Mouse (Mus musculus) bone marrow macrophage, adult 2 months (primary cell): ENCODE results near the gene Rd3l. TPM values are rescaled to one million over a fixed set of nuclear protein-coding genes. Genes with fewer than 3 reads are reported as not detected.

Experiments
- H3K27ac ChIP-seq: 2 replicates; pipeline ENCODE4 v1.5.1; 2012; ENCODE audit warnings: low read depth, low read length; ENCODE audit not compliant: insufficient read depth
- H3K4me1 ChIP-seq: 2 replicates; pipeline ENCODE4 v1.6.1; 2012; ENCODE audit warnings: low read length; ENCODE audit not compliant: control insufficient read depth, insufficient read depth
- H3K4me3 ChIP-seq: 2 replicates; pipeline ENCODE4 v1.5.1; 2012; ENCODE audit warnings: mild to moderate bottlenecking, low read length, moderate library complexity; ENCODE audit not compliant: insufficient read depth
- CTCF ChIP-seq: IDR thresholded peaks from 2 replicates; pipeline ENCODE4 v1.5.1; 2012; ENCODE audit warnings: low read depth, mild to moderate bottlenecking, low read length, moderate library complexity
- POLR2A ChIP-seq: IDR thresholded peaks from 2 replicates; pipeline ENCODE4 v1.6.1; 2012; ENCODE audit warnings: mild to moderate bottlenecking, low read depth, low read length, borderline replicate concordance
- polyA plus RNA-seq: library from polyadenylated mRNA; stranded (reverse); fragments of >200 nt; gene quantifications from 2 replicates; pipeline ENCODE4 v1.2.4, GENCODE M21; 2012; ENCODE audit not compliant: missing spikeins, insufficient read depth, insufficient read length

Rd3l gene
- polyA plus RNA-seq: not detected in 2 replicates

DNA sequence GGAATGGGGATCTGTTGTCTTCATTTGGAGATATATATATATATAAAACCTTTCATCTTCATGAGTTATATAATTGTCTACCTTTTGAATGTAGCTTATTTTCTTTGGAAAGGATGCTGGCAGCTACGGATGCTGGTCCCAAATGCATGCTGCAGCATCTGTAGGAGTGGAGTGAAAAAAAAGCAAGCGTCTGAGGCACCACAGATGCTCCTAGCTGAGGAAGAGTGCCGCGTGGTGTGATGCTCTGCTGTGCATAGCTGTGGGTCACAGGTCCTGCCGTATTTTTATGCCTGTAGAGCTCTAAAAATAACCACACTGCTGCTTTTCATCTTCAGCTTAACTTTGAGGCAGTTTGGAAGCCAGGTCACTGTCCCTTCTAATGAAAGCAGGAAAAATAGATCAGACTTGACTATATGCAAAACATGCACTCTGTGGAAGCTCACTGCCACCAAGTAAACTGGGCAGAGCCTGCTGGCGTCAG lies at the start of gene Rd3l:
Gene Rd3l (minus strand): TSS at position 431 of the 481 bp plus-strand sequence.
- Histone ChIP-seq H3K4me3 (no peak within 1 kb of the TSS), H3K4me1 (no peaks in the 10 kb centered on the region), H3K27ac (no peak within 1 kb of the TSS)
- TF ChIP-seq POLR2A (no peak), CTCF (no peak)

DNA sequence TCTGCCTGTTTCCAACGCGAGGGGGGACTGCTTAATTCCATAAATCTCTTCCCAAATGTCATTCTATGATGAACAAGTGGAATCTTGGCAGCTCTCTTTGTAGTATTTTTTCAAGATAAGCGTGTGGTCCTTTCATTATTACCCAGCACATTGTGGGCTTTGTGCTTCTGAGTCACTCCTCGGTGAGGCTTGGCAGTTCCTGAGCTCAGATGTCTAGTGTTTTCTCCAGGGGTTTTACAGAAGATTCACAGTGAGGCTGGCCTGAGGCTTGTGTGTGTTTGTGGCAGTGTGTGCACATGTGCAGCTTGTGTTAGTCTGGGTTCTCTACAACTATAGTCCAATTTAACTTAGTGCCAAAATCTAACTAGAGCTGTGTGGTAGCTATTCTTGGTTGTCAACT lies 46.3 kb upstream of the Rd3l start:
- TF ChIP-seq CTCF (no peak), POLR2A (no peak)
- Histone ChIP-seq H3K4me1 (no peaks in the 10 kb centered on the region), H3K27ac (no peak overlapping the region), H3K4me3 (no peak overlapping the region)

DNA sequence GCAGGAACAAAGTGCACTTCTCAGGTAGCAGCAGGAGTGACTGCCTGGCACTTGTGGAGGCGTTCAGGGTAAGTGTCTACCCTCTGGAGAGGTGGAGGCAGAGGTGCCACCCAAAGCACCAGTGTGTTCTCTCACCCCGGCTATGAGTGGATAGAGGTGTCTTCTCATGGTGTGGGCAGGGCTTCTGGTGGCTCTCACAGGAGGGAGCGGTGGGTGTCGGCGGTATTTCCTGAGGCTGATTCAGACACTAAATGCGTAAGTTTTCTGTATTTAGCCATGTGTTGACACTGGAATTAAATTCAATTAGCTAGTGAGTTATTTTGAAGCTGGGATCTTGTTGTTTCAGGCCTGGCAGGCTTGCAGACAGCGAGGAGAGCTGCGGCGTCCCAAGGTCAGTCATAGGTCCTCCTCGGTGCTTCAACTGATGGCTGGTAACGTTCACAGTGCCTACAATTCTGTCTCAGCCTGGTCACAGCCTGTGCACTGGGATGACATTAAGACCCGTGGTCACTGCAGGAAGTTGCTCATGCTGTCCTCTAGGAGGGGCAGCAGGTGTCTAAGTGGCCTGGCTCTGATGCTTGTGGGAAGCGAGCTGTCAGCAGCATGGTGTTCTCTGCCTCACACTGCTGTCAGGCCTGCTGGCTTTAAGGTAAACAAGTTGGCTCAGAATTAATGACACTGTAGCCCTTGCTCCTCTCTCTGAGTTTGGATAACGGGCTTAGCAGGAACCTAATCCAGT lies 45.0 kb upstream of the Rd3l start:
- no peaks in the 10 kb centered on the region for H3K4me1 ChIP-seq
- no peak overlapping the region for H3K27ac ChIP-seq
- H3K4me3 ChIP-seq: no peak overlapping the region
- TF ChIP-seq POLR2A (no peak), CTCF (no peak)

DNA sequence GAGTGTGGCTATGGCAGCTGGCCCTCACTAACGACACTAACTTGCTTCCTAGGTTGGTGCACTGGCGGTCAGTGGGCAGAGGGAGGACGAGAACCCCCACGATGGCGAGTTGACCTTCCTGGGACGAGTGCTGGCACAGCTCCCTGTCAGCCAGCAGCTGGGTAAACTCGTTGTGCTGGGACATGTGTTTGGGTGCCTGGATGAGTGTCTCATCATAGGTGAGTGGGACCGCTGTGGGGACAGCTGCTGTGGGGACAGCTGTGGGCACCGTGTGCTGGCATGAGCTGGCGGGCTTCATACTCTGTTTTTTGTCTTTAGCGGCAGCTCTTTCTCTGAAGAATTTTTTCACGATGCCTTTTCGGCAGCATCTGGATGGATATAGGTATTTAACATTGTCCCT lies 44.3 kb upstream of the Rd3l start:
- TF ChIP-seq POLR2A (no peak), CTCF (no peak)
- Histone ChIP-seq H3K27ac (no peak overlapping the region), H3K4me1 (no peaks in the 10 kb centered on the region), H3K4me3 (no peak overlapping the region)

DNA sequence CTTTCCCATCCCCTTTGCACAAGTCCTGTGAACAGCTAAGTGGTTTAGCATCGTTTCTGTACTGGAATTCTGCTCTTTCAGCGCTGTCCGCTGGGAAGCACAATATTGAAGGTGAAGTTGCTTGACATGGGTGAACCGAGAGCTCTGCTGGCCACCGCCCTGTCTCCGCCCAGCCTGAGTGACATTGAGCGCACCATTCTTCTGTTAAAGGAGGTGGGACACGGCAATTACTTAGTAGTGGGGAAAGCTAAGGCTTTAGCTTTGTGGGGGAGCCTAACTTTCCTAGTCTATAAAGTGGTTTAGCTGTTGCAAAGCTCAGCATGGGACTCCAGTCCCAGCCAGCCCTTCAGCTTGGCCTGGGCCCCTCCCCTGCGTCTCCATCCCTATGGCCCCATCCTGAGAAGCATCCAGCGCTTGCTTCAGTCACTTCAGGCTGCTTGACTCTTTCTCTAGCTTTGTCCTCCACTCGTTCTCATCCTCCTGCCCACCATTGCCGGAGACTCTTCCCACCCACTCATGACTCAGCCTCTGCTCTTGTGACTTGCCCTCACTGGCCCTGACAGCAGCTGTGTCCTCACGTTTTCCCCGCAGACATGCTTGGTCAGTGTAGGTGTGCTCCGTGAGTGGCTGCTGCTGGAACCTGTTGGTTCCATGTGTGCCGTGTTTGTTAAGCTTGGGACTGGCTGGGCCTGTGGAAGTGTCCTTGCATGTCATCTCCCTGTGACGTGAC lies 43.6 kb upstream of the Rd3l start:
- Histone ChIP-seq H3K4me3 (no peak overlapping the region), H3K27ac (no peak overlapping the region), H3K4me1 (no peaks in the 10 kb centered on the region)
- TF ChIP-seq POLR2A: no peak
- no peak for TF ChIP-seq CTCF

DNA sequence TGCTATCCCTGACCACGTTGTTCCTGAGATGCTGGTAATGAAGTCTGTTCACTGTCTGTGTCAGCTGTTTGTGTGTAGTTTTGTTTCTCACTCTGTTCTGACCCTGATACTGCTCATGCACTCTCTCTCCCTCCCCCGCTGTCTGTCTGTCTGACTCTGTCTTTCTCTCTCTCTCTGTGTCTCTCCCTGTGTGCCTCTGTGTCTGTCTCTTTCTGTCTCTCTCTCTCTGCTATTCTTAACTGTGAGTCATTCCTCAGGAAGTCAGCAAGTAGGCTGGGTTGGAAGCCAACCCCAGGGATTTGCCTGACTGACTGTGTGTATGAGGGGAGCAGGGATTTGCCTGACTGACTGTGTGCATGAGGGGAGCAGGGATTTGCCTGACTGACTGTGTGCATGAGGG lies 42.2 kb upstream of the Rd3l start:
- Histone ChIP-seq H3K4me3 (no peak overlapping the region), H3K4me1 (no peaks in the 10 kb centered on the region)
- TF ChIP-seq CTCF (no peak), POLR2A (no peak)

DNA sequence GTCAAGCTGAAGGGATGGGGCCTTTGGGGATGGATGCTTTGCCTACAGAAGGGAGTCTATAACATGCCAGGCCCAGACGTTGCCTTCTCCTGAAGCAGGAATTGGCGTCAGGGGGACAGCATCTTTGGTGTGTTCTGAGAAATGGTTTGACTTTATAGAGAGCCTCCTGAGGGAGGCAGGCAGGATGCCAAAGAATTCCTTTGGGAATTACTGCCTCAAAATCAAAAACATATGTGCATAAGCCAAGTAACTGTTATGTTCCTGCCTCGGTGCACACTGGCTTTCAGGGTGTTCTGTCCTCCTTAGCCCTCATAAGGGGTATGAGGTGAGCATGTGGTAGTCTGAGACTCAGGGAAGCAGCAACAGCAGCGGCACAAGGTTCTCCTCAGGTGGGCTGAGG lies 35.2 kb upstream of the Rd3l start:
- H3K27ac ChIP-seq: no peak overlapping the region
- no peak overlapping the region for H3K4me3 ChIP-seq
- no peaks in the 10 kb centered on the region for H3K4me1 ChIP-seq
- TF ChIP-seq POLR2A (no peak), CTCF (no peak)

More for the DNA sequence above, 42.2 kb upstream of the Rd3l start:
- no peak overlapping the region for H3K27ac ChIP-seq

DNA sequence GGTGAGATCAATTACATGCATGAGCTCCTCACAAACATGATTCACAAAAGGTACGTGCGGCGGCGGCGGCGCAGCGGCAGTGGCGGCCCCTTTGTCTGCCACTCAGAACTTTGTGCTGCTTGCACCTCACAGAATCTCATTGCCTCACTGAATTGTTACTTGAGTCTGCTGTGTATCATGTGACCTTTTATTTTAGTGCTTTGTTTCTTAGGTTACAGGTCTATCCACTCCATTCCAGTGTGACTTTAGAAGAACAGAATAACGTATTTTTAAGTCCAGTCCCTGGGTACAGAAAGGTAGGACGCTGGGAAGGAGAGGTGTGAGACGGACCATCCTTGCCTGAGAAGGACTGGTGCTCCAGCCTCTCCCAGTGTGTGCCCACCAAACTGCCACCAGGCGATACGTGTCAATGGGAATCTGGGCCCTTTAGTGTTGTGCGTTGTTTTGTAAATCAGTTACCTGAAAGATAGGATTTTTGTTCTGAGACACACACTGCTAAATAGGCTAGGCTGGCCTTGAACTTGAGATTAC lies 32.2 kb upstream of the Rd3l start:
- TF ChIP-seq POLR2A: no peak
- no peak for TF ChIP-seq CTCF
- Histone ChIP-seq H3K27ac (no peak overlapping the region), H3K4me1 (no peaks in the 10 kb centered on the region), H3K4me3 (no peak overlapping the region)

DNA sequence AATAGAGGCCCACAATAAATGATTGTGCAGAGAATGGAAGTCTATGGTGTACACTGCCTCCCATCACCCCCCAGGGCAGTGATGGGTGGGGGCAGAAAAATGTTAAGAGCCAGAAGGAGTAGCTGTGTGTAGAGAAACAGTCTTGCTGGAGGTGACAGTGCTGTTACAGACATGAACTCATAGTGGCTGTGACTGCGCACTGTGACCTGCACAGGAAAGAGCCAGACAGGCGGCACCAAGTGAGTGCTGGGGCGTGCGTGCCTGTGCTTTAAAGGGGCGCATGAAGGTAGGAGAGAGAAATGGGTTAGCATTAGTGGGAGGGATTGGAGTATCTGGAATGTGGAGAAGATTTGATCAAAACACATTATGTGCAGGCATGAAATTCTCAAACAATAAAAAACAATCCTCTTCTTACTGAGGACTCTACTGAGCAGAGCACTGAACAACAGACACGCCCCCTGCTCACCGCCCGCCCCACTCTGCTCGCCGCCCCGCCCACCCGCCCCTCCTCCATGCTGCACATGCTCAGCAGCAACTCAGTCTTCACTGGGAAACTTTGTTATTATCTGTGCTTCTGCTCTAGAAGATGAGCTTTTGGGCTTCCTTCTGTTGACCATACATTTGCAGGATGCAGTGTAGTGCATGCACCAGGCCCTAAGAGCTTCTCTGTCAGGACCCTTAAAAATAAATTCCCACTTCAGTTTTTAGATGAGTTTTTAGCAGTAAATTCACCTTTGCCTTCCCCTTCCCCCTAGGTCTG lies 31.6 kb upstream of the Rd3l start:
- Histone ChIP-seq H3K4me3 (no peak overlapping the region), H3K27ac (no peak overlapping the region), H3K4me1 (no peaks in the 10 kb centered on the region)
- no peak for TF ChIP-seq POLR2A
- no peak for TF ChIP-seq CTCF

DNA sequence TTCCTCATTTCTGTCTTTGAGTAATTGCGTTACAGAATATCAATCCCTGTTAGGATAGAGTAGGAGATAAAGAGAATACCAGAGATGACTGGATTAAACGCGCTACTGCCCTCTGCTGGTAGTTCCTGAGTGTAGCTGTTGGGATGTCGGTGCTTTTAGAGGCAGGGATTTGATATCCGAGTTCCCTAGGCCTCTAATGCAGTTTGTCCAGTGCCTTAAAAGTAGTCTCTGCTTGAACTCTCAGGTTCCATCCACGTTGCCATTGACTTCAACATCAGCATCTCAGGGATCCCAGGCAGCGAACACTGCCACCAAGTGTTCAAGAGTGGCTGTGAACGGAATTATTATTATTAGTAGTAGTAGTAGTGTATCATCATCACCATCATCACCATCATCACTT lies 20.1 kb upstream of the Rd3l start:
- Histone ChIP-seq H3K4me3 (no peak overlapping the region), H3K4me1 (no peaks in the 10 kb centered on the region), H3K27ac (no peak overlapping the region)
- no peak for TF ChIP-seq POLR2A
- peak; percentile 91 for TF ChIP-seq CTCF
